Mouse (Mus musculus) bone marrow, adult 2 months (tissue): ENCODE measurements around the gene Lrba. TPM values are rescaled to one million over a fixed set of nuclear protein-coding genes. Genes with fewer than 3 reads are reported as not detected.

Experiments
- H3K27ac ChIP-seq: fragments of 200-500 bp; 2 replicates; pipeline ENCODE4 v1.5.1; 2012; ENCODE audit warnings: low read depth, mild to moderate bottlenecking, control low read depth, inconsistent platforms, low read length; ENCODE audit not compliant: control insufficient read depth, poor library complexity, insufficient read depth
- H3K4me1 ChIP-seq: fragments of 200-500 bp; 2 replicates; pipeline ENCODE4 v1.6.1; 2011; ENCODE audit warnings: low read length; ENCODE audit not compliant: control insufficient read depth, insufficient read depth
- H3K4me3 ChIP-seq: fragments of 200-500 bp; replicated peaks from 2 replicates; pipeline ENCODE3; 2011; ENCODE audit warnings: mild to moderate bottlenecking, low read depth, low read length, control low read depth; ENCODE audit not compliant: control insufficient read depth
- CTCF ChIP-seq: fragments of 200-500 bp; IDR thresholded peaks from 2 replicates; pipeline ENCODE4 v1.5.1; 2011; ENCODE audit warnings: low read length, control low read depth; ENCODE audit not compliant: control insufficient read depth, insufficient read depth
- POLR2A ChIP-seq: fragments of 200-500 bp; IDR thresholded peaks from 2 replicates; pipeline ENCODE4 v1.6.1; 2011; ENCODE audit warnings: low read depth, mild to moderate bottlenecking, control low read depth, low read length, borderline replicate concordance; ENCODE audit not compliant: control insufficient read depth
- WGBS: fragments of 180-500 bp; shearing (Covaris S2); methylation state at CpG from one replicate; pipeline ENCODE4 v1.1.7; 2018; 5-methylcytosine and 5-hydroxymethylcytosine counted together
- polyA plus RNA-seq: library from polyadenylated mRNA; stranded (reverse); fragments of >200 nt; gene quantifications from 2 replicates; pipeline ENCODE4 v1.2.4, GENCODE M21; 2011; ENCODE audit warnings: low replicate concordance; ENCODE audit not compliant: missing spikeins, insufficient read depth, insufficient read length

Lrba gene
- polyA plus RNA-seq, 1 experiment = 12.3 TPM

GRCm38 (mm10) chr3:86759834-86760233 lies 535.4 kb downstream of the Lrba start:
- no peak for TF ChIP-seq POLR2A
- TF ChIP-seq CTCF = no peak
- Histone ChIP-seq H3K4me1 (no peaks in the 10 kb centered on the region; the same call in none of the 2 replicates), H3K27ac (no peak overlapping the region), H3K4me3 (no peak overlapping the region)
- WGBS = 87% methylated on average over 8 of the region's 8 CpGs

- Histone ChIP-seq H3K4me3 (no peak overlapping the region), H3K27ac (no peak overlapping the region), H3K4me1 (no peaks in the 10 kb centered on the region; the same call in 1 of the 2 replicates)
- no peak for TF ChIP-seq POLR2A
- TF ChIP-seq CTCF = no peak
- WGBS = 94% methylated on average over 7 of the region's 7 CpGs
Observed at GRCm38 (mm10) chr3:86760474-86760873, 536.0 kb downstream of the Lrba start.

DNA sequence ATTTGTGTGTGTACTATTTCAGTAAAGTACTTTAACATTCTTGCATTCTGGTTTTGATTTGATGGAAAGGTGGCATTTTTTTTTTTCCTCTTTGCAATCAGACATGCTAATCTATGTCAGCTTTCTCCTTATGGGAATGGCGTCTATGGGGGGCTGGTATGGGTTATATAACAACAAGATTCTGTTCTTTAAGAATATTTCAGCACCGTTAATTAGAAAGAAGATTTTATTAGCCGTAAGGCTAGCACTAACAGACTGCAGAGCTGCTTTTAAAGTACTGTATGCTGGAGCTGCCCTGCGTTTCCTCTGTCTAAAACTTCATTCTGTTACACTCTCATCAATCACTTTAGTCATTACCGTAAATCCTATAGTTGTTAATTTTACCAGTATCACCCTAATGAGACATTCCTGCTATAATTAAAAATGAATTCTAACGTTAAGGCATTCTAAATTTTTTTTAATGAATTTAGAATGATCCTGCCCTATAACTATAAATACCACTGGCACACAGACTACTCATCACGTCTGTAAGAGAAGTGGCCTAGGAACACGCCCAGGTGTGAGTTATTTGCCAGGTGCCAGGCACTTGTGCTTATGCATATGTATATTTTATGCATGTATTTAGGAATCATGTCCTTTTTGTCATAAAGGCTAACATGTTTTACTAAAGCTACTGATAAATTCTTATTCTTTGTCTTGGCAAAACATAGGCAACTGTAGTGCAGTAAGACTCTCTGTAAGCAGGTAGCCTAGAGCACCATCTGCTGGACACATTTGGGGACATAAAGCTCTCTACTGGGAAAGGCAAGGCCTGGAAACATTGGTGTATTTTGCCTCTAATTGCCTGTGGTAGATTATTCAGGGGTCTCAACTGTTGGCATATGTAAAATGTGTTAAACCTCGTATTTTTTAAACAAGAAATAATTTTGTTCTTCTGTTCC lies 536.9 kb downstream of the Lrba start:
- no peak overlapping the region for H3K27ac ChIP-seq
- WGBS = 71% methylated on average over 9 of the region's 9 CpGs
- H3K4me1 ChIP-seq = no peaks in the 10 kb centered on the region; the same call in 1 of the 2 replicates
- H3K4me3 ChIP-seq = no peak overlapping the region
- no peak for TF ChIP-seq CTCF
- TF ChIP-seq POLR2A = no peak

DNA sequence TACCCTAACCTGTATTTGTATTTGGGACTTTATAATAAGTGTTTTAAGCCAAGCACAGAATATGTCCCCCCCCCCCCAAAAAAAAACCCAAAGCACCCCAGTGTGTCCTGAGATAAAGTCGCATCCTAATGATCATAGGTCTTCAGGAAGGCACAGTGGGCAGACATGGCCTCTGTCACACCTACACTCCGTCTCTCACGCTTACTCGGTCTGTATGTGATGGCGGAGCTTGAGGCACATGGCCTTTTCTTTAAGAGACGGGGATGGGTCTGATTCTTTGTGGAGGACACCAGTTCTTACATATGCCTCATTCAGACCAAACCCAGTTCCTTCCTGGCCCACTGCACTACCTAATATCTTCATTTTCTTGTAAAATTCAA lies 537.5 kb downstream of the Lrba start:
- H3K4me3 ChIP-seq = no peak overlapping the region
- TF ChIP-seq POLR2A (no peak), CTCF (no peak)
- H3K27ac ChIP-seq = no peak overlapping the region
- no peaks in the 10 kb centered on the region; the same call in 1 of the 2 replicates for H3K4me1 ChIP-seq
- 86% methylated on average over 6 of the region's 6 CpGs for WGBS

- Histone ChIP-seq H3K4me3 (no peak overlapping the region), H3K27ac (no peak overlapping the region), H3K4me1 (no peaks in the 10 kb centered on the region)
- TF ChIP-seq POLR2A = no peak
- TF ChIP-seq CTCF = no peak
- WGBS = 90% methylated on average over 4 of the region's 4 CpGs
Observed at GRCm38 (mm10) chr3:86762456-86762855, 538.0 kb downstream of the Lrba start.

DNA sequence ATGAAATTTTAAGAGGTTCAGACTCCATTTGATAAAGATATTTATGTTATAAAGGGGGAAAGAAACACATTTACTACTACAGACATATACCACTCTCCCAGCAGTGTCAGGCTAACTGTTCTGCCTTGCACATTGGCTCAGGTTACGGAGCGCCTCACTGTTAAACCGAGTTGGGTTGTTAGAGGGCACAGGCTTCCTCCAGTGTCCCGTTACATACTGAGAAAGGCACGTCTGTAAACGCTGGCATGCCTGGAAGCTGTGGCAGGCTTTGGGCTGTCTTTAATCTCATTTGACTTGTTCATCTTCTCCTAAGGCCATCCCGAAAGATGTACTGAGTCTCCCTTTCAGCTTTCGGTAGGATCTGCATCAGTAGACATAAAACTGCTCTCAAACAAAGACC lies 544.1 kb downstream of the Lrba start:
- 75% methylated on average over 8 of the region's 8 CpGs for WGBS
- no peak for TF ChIP-seq POLR2A
- TF ChIP-seq CTCF = no peak
- Histone ChIP-seq H3K27ac (no peak overlapping the region), H3K4me1 (peaks cover under 1% of the 10 kb centered on the region), H3K4me3 (no peak overlapping the region)

DNA sequence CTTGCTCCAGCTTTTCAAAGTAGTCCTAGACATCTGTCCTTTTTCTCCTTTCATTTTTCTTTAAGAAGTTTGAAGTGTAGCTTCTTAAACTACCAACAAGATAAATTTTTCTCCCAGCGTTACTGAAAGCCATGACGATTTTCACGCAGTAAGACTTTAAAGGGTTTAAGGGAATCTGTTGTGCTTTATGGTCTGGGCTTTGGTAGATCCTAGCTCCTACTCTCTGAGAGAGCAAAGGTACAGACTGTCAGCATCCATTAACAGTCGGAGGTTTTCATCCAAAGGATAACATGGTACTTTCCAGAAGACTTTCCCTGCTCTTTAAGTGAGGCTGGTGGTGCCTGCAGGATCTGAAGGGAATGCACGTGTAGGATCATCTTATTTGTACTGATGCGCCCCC lies 544.5 kb downstream of the Lrba start:
- H3K4me3 ChIP-seq = no peak overlapping the region
- TF ChIP-seq CTCF (no peak), POLR2A (no peak)
- WGBS = 85% methylated on average over 6 of the region's 6 CpGs
- H3K27ac ChIP-seq = no peak overlapping the region
- peaks cover 3% of the 10 kb centered on the region for H3K4me1 ChIP-seq

- 49% methylated on average over 14 of the region's 14 CpGs for WGBS
Observed at GRCm38 (mm10) chr3:86774566-86775443, 550.3 kb downstream of the Lrba start.

More at GRCm38 (mm10) chr3:86774566-86775443, 550.3 kb downstream of the Lrba start:
- TF ChIP-seq POLR2A (no peak), CTCF (no peak)
- H3K27ac ChIP-seq = peak overlapping the region; percentile 29; the same call in 1 of the 2 replicates
- peaks cover 3% of the 10 kb centered on the region for H3K4me1 ChIP-seq
- H3K4me3 ChIP-seq = no peak overlapping the region
